Mouse (Mus musculus): ENCODE measurements around the gene Cyp4a14.
"Not testable (repeated sequence)": the region's sequence is repeated elsewhere in the genome, so short reads cannot be mapped to it uniquely, and the experiment has no call there.

Cyp4a14 gene

DNA sequence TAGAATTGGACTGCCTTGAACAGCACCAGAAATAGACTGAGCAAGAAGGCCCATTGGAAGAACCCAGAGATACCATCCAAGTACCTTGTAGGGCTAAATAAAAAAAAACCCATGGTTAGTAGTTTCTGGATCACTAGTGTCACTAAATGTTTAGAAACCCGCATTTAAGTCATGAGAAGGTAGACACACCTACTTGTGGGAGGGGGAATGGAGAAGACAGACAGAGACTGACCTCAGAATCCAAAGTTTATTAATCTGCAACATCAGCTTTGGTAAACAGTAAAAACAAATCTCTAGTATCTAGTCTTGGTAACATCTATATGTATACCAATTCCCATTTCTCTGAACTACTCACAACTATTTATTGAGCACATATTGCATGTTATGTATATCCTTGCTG is at the start of gene Cyp4a14:
TSS of gene Cyp4a14 (minus strand) at position 142 of the 400 bp plus-strand sequence.
- no peak for DNase-seq (ENCODE audit: low spot score)

GRCm38 (mm10) chr4:115545101-115545500 is 49.2 kb upstream of the Cyp4a14 start:
- no peak for DNase-seq (ENCODE audit: low spot score)

DNA sequence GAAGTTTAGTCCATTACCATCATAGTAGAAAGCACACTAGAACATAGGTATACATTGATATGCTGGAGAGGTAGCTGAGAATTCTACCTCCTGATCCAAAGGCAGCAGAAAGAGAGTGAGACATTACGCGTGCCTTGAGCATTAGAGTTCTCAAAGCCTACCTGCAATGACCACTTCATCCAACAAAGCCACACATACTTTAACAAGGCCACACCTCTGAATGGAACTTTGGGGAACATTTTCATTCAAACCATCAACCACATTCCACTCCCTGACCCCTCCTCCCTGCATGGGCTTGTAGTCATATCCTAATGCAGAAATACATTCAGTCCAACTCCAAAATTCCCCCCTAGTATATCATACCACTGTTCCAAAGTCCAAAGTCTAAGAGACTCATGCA is 25.8 kb upstream of the Cyp4a14 start:
- no peak for DNase-seq (ENCODE audit: low spot score)

DNA sequence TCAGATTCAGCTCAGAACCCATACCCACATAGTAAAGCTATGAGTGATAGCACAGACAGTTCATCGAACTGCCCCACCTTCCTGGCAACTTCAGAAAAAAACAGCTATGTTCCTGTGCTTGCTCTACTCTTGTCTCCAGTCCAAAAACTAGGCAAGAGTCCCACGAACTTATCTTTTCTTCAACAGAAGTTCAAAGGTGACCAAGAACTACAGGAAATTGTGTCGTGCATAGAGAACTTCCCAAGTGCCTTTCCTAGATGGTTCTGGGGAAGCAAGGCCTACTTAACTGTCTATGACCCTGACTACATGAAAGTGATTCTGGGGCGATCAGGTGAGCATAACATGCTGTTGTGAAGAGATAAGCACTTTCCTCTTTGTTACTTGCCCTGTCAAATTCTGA is 23.5 kb upstream of the Cyp4a14 start:
- DNase-seq (ENCODE audit: low spot score): no peak

GRCm38 (mm10) chr4:115518000-115518399 is 22.1 kb upstream of the Cyp4a14 start, which contains the start of gene Cyp4a10:
Gene Cyp4a10 (plus strand): TSS chr4:115518264.
- not testable (repeated sequence) for DNase-seq (ENCODE audit: low spot score)

DNA sequence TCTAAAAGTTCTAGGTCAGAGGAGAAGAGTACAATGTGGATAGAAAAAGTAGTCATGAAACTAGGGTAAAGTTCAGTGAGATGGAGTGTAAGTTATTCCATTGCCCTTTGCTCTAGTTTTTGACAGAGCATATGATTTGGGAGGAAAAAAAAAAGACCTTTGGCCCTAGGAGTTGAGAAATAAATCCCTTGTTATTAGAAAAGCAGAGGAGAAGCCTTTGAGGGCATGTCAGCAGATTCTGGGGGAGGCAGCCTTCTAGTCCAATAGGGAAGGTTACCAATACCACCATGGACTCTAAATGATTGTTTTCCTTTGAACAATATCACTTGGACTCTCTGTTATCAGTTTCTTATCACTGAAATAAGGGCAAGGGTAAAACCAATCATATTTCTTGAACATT is 18.0 kb upstream of the Cyp4a14 start:
- peak; percentile 17 for DNase-seq (ENCODE audit: low spot score)

- DNase-seq (ENCODE audit: low spot score): peak; percentile 19
These were observed 1.5 kb upstream of the Cyp4a14 start for GRCm38 (mm10) chr4:115497466-115497865.

- DNase-seq (ENCODE audit: low spot score): no peak
These were observed 14.8 kb downstream of the Cyp4a14 start for GRCm38 (mm10) chr4:115481006-115481652.

DNA sequence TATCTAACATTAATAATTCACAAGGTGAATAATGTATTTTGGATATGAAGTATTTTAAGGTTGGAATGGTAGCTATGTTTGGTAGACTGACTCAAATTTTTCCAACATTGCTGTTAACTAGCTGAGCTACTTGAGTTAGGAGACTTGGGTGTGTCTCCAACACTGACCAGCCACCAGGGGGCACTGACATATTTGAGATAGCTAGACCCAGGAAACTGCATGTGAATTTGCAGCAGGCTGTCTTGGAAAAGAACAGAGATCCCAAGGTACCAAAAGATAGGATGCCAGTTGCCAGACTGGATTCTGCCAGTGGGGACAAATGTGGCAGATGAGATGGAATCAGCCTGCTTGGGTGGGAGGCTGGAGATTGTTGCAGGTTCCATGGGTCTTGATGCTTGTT is 19.9 kb downstream of the Cyp4a14 start:
- peak; percentile 7 for DNase-seq (ENCODE audit: low spot score)

GRCm38 (mm10) chr4:115473585-115473984 is 22.4 kb downstream of the Cyp4a14 start:
- not testable (repeated sequence) for DNase-seq (ENCODE audit: low spot score)

DNA sequence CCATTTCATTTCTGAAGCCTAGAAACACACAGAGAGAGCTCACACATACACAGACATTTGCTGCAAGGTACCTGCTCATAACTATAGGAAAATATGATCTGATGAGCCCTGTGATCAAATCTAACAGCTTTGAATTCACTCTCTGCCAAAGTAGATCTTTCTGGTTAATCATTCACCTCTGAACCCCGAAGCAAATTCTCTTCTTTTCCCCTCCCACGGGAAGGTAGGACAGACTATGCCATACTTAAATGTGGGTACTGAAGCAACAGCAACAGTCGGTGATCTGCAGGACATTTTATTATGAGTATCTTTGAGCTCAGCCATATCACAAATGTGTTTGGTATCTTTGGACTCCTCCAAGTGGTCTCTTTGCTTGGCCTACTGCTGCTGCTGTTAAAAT is 43.6 kb downstream of the Cyp4a14 start, which contains the start of gene Cyp4a30b:
TSS of gene Cyp4a30b (plus strand) at position 301 of the 400 bp plus-strand sequence.
- no peak for DNase-seq (ENCODE audit: low spot score)

DNA sequence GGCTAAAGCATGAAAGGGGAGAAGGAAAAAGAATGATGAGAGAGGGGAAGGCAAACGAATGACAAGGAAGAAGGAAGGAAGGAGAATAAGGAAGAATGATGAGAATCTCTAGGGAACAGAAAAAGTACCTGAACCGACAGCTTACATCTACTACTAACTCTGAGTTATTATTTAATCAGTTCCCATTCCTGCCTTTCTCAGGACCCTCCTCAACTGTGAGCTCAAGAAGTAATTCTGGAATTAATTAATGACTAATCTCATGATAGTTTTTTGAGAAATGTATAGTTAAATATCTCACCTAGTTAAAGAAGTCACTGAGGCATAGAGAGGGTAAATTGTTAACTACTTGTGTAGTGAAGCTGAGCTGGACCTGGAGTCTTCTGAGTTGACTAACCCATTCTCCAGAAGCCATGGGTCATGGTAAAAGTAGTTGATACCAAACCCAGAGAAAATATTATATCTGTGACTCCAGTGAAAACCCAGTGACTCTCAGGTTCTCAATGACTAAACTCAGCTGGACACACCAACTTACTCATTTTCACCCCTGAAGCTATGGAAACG is 45.3 kb downstream of the Cyp4a14 start:
- no peak for DNase-seq (ENCODE audit: low spot score)
